Mouse (Mus musculus) stomach, embryonic 16.5 days (tissue): ENCODE results near the gene Gm10229. TPM values are rescaled to one million over a fixed set of nuclear protein-coding genes. Genes with fewer than 3 reads are reported as not detected.
"Not testable (repeated sequence)": the region's sequence is repeated elsewhere in the genome, so short reads cannot be mapped to it uniquely, and the experiment has no call there.

Source experiments
- ATAC-seq: fragments of 200-750 bp; cut with Nextera tagmentation; 2 replicates; pipeline ENCODE4 v1.8.0; 2017; ENCODE audit warnings: moderate number of reproducible peaks, moderate TSS enrichment; ENCODE audit not compliant: insufficient read depth, low FRiP score
- H3K27ac ChIP-seq: fragments of 300-500 bp; sonication (generic); 2 replicates; pipeline ENCODE4 v1.5.1; 2014; ENCODE audit warnings: low read length
- H3K27me3 ChIP-seq: fragments of 300-500 bp; sonication (generic); 2 replicates; pipeline ENCODE4 v1.6.1; 2014; ENCODE audit warnings: low read length, control low read depth, mixed read lengths; ENCODE audit not compliant: control insufficient read depth, insufficient read depth
- H3K36me3 ChIP-seq: fragments of 300-500 bp; sonication (generic); 2 replicates; pipeline ENCODE4 v1.6.1; 2014; ENCODE audit warnings: low read length; ENCODE audit not compliant: control insufficient read depth, insufficient read depth
- H3K4me1 ChIP-seq: fragments of 300-500 bp; sonication (generic); 2 replicates; pipeline ENCODE4 v1.6.1; 2014; ENCODE audit warnings: low read length, control low read depth, mixed read lengths; ENCODE audit not compliant: control insufficient read depth, insufficient read depth
- H3K4me2 ChIP-seq: fragments of 300-500 bp; sonication (generic); 2 replicates; pipeline ENCODE4 v1.6.1; 2014; ENCODE audit warnings: low read depth, low read length, mixed read lengths
- H3K4me3 ChIP-seq: fragments of 300-500 bp; sonication (generic); replicated peaks from 2 replicates; pipeline ENCODE4 v1.5.1; 2014; ENCODE audit warnings: mild to moderate bottlenecking, low read length
- H3K9ac ChIP-seq: fragments of 300-500 bp; sonication (generic); 2 replicates; pipeline ENCODE4 v1.6.1; 2014; ENCODE audit warnings: low read length
- H3K9me3 ChIP-seq: fragments of 300-500 bp; sonication (generic); replicated peaks from 2 replicates; pipeline ENCODE4 v1.6.1; 2016; ENCODE audit warnings: low read length, control low read depth; ENCODE audit not compliant: control insufficient read depth
- WGBS: fragments of 180-500 bp; shearing (Covaris S2); extraction: QIAGEN DNeasy Blood & Tissue Kit; methylation state at CpG from one replicate; pipeline ENCODE4 v1.1.7; 2014; 5-methylcytosine and 5-hydroxymethylcytosine counted together
- polyA plus RNA-seq: library from polyadenylated mRNA; unstranded; fragments of >200 nt; fragmentation: Nextera tagmentation; extraction: Ambion mirVana; gene quantifications from 2 replicates; pipeline ENCODE4 v1.2.1, GENCODE M21; 2015

The Gm10229 gene
- polyA plus RNA-seq = not detected in 2 replicates

- not testable (repeated sequence) for ATAC-seq, H3K36me3 ChIP-seq, H3K4me2 ChIP-seq, H3K27ac ChIP-seq, H3K4me3 ChIP-seq, H3K9me3 ChIP-seq, H3K9ac ChIP-seq, H3K27me3 ChIP-seq, H3K4me1 ChIP-seq
- 79% methylated on average over 1 of the region's 3 CpGs for WGBS
Observed at GRCm38 (mm10) chr16:89014984-89015383, at the start of gene Gm10229. Gene Gm10229 (plus strand): TSS chr16:89015284.

- Histone ChIP-seq H3K4me3 (no peak within 1 kb of the TSS), H3K9ac (no peak within 1 kb of the TSS), H3K4me1 (no peaks in the 10 kb centered on the region), H3K9me3 (no peaks in the 10 kb centered on the region), H3K27ac (no peak within 1 kb of the TSS), H3K36me3 (no peaks in the 10 kb centered on the region), H3K27me3 (no peaks in the 10 kb centered on the region), H3K4me2 (no peak within 1 kb of the TSS)
- no peak for ATAC-seq
- 80% methylated on average over 5 of the region's 5 CpGs for WGBS
Observed at GRCm38 (mm10) chr16:89010659-89011058, 4.4 kb upstream of the Gm10229 start, which contains the start of gene Krtap22-2. Gene Krtap22-2 (minus strand): TSS chr16:89010759.

GRCm38 (mm10) chr16:89013973-89014372 is 1.1 kb upstream of the Gm10229 start:
- H3K27me3 ChIP-seq = no peaks in the 10 kb centered on the region
- H3K27ac ChIP-seq = no peak overlapping the region
- H3K4me1 ChIP-seq = no peaks in the 10 kb centered on the region
- no peak overlapping the region for H3K4me3 ChIP-seq
- WGBS = 92% methylated on average over 3 of the region's 3 CpGs
- no peaks in the 10 kb centered on the region for H3K36me3 ChIP-seq
- no peak for ATAC-seq
- no peak overlapping the region for H3K4me2 ChIP-seq
- no peaks in the 10 kb centered on the region for H3K9me3 ChIP-seq
- H3K9ac ChIP-seq = no peak overlapping the region

GRCm38 (mm10) chr16:89031399-89031798 is 16.3 kb downstream of the Gm10229 start, which contains the start of gene Krtap6-1:
Gene Krtap6-1 (plus strand): TSS chr16:89031699.
- WGBS = 86% methylated on average over 3 of the region's 3 CpGs
- H3K27me3 ChIP-seq, H3K4me3 ChIP-seq, ATAC-seq, H3K4me1 ChIP-seq, H3K27ac ChIP-seq, H3K36me3 ChIP-seq, H3K9me3 ChIP-seq, H3K9ac ChIP-seq, H3K4me2 ChIP-seq: not testable (repeated sequence)

GRCm38 (mm10) chr16:89041372-89041771 is 26.3 kb downstream of the Gm10229 start, which contains the start of gene Gm10228:
Gene Gm10228 (minus strand): TSS chr16:89041472.
- not testable (repeated sequence) for H3K36me3 ChIP-seq, H3K9me3 ChIP-seq, H3K27me3 ChIP-seq, H3K4me2 ChIP-seq, H3K4me1 ChIP-seq, ATAC-seq, H3K27ac ChIP-seq, H3K9ac ChIP-seq, H3K4me3 ChIP-seq
- 90% methylated on average over 2 of the region's 4 CpGs for WGBS

GRCm38 (mm10) chr16:89047783-89048182 is 32.7 kb downstream of the Gm10229 start, which contains the start of gene Krtap6-5:
Gene Krtap6-5 (minus strand): TSS chr16:89047883.
- Histone ChIP-seq H3K36me3 (no peaks in the 10 kb centered on the region), H3K9me3 (no peaks in the 10 kb centered on the region), H3K4me2 (no peak within 1 kb of the TSS), H3K27ac (no peak within 1 kb of the TSS), H3K27me3 (no peaks in the 10 kb centered on the region), H3K4me1 (no peaks in the 10 kb centered on the region), H3K9ac (no peak within 1 kb of the TSS), H3K4me3 (no peak within 1 kb of the TSS)
- no peak for ATAC-seq
- WGBS = 88% methylated on average over 3 of the region's 3 CpGs

GRCm38 (mm10) chr16:89063902-89064301 is 48.8 kb downstream of the Gm10229 start, which contains the start of gene 1110025L11Rik:
Gene 1110025L11Rik (minus strand): TSS chr16:89064002.
- not testable (repeated sequence) for H3K9me3 ChIP-seq

More at GRCm38 (mm10) chr16:89063902-89064301, 48.8 kb downstream of the Gm10229 start, which contains the start of gene 1110025L11Rik:
- not testable (repeated sequence) for H3K4me2 ChIP-seq, H3K4me1 ChIP-seq, H3K9ac ChIP-seq, ATAC-seq, H3K4me3 ChIP-seq, H3K27me3 ChIP-seq, H3K36me3 ChIP-seq, H3K27ac ChIP-seq
- no CpG with 5 or more reads among the region's 2 CpGs for WGBS

Other genes with a start within 250 kb of the Gm10229 start
- gene 2310057N15Rik, start 241.1 kb upstream of the Gm10229 start, polyA plus RNA-seq = not detected in 2 replicates
- gene Gm5965, start 237.4 kb upstream of the Gm10229 start, polyA plus RNA-seq = not detected in 2 replicates
- gene Gm20741, start 203.1 kb upstream of the Gm10229 start, polyA plus RNA-seq = not detected in 2 replicates
- gene Krtap15, start 195.1 kb upstream of the Gm10229 start, polyA plus RNA-seq = not detected in 2 replicates
- not detected in 2 replicates for gene Krtap14, start 189.1 kb upstream of the Gm10229 start, polyA plus RNA-seq
- not detected in 2 replicates for gene Krtap19-1, start 145.9 kb upstream of the Gm10229 start, polyA plus RNA-seq
- not detected in 2 replicates for gene Krtap19-2, start 141.0 kb upstream of the Gm10229 start, polyA plus RNA-seq
- not detected in 2 replicates for gene Krtap19-3, start 137.2 kb upstream of the Gm10229 start, polyA plus RNA-seq
- gene Krtap19-4, start 130.2 kb upstream of the Gm10229 start, polyA plus RNA-seq = not detected in 2 replicates
- gene Krtap19-5, start 118.8 kb upstream of the Gm10229 start, polyA plus RNA-seq = not detected in 2 replicates
- not detected in 2 replicates for gene Krtap19-9b, start 83.0 kb upstream of the Gm10229 start, polyA plus RNA-seq
- not detected in 2 replicates for gene Krtap16-3, start 52.4 kb upstream of the Gm10229 start, polyA plus RNA-seq
- gene Krtap22-2, start 4.5 kb upstream of the Gm10229 start, polyA plus RNA-seq = not detected in 2 replicates
- gene Krtap6-1, start 16.4 kb downstream of the Gm10229 start, polyA plus RNA-seq = not detected in 2 replicates
- gene Gm10228, start 26.2 kb downstream of the Gm10229 start, polyA plus RNA-seq = not detected in 2 replicates
- gene Krtap6-5, start 32.6 kb downstream of the Gm10229 start, polyA plus RNA-seq = not detected in 2 replicates
- gene 1110025L11Rik, start 48.7 kb downstream of the Gm10229 start, polyA plus RNA-seq = not detected in 2 replicates
- gene Krtap6-3, start 68.7 kb downstream of the Gm10229 start, polyA plus RNA-seq = not detected in 2 replicates
- gene Gm6358, start 125.6 kb downstream of the Gm10229 start, polyA plus RNA-seq = not detected in 2 replicates
- not detected in 2 replicates for gene Gm10061, start 135.8 kb downstream of the Gm10229 start, polyA plus RNA-seq
- not detected in 2 replicates for gene Gm9789, start 142.7 kb downstream of the Gm10229 start, polyA plus RNA-seq
- not detected in 2 replicates for gene Gm7735, start 154.2 kb downstream of the Gm10229 start, polyA plus RNA-seq
- gene 1110057P08Rik, start 159.5 kb downstream of the Gm10229 start, polyA plus RNA-seq = not detected in 2 replicates
- gene Krtap20-2, start 190.6 kb downstream of the Gm10229 start, polyA plus RNA-seq = not detected in 2 replicates